Mouse (Mus musculus) right cerebral cortex, postnatal 4 days (tissue): Measurements from ENCODE around the gene Slc9b2.
A peak's percentile ranks its signal among the peaks of the same experiment; 100 is the strongest.

Experiments
- DNase-seq: peaks from one replicate; pipeline ENCODE4 v3.0.0-alpha.2; 2022

Slc9b2 gene

GRCm38 (mm10) chr3:135313727-135314126, 6.2 kb downstream of the Slc9b2 start:
- no peak for DNase-seq

GRCm38 (mm10) chr3:135314811-135315210, 7.3 kb downstream of the Slc9b2 start:
- DNase-seq = no peak

GRCm38 (mm10) chr3:135315720-135316425, 8.4 kb downstream of the Slc9b2 start:
- DNase-seq = no peak

DNA sequence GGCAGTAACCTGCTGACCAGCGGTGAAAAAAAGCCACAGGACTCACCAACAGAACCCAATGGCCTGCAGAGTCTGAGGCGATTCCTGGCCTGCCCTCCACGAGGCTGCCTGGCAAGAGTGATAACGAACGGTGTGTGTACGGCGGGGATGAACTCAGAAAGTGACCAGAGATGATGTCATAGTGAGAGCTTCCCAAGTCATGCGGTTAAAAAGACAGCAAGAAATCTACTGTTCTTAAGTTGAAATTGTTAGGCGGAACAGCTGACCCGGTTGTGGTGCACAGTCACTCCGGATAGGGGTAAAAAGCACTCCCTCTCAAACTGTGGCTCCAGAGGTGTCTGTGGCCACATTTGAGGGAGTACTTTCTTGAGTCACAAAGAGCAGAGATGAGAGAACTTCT, 10.8 kb downstream of the Slc9b2 start:
- DNase-seq = no peak

- DNase-seq = no peak
Measured at GRCm38 (mm10) chr3:135324354-135324753, 16.9 kb downstream of the Slc9b2 start.

GRCm38 (mm10) chr3:135327176-135327575, 19.7 kb downstream of the Slc9b2 start:
- no peak for DNase-seq

- no peak for DNase-seq
Measured at GRCm38 (mm10) chr3:135327601-135328000, 20.1 kb downstream of the Slc9b2 start.

DNA sequence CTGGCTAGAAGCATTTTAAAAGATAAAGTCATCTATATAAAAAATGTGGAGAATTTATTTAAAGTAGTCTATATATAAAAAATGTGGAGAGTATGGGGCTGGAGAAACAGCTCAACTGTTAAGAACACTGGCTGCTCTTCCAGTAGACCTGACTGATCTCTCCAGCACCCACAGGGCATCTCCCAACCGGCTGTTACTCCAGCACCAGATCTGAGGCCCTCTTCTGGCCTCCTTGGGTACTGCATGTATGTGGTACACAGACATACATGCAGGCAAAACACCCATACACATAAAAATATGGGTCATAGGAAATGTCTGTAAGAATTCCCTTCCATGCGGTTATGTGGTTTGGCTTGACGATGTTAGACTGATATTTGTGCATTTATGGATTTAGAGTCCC, 21.1 kb downstream of the Slc9b2 start:
- peak; percentile 42 for DNase-seq

DNA sequence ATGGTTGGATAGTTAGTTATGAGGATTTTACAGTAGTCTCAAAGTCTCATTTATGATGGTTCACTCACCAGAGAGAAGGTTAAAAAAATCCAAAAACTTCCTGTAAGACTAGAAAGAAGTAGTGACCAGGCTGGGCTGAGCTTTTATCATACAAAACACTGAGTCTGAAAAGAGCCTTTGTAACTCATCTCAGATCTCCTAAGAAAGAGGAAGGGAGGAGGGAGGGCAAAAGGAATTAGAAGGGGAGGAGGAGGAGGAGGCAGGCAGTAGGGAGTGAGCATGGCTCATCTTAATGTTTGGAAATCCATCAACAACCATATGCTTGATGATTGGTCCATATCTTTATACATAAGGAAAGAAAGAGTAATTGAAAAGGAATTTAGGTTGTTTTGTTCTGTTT, 25.2 kb downstream of the Slc9b2 start:
- no peak for DNase-seq

- no peak for DNase-seq
Measured at GRCm38 (mm10) chr3:135333763-135334162, 26.3 kb downstream of the Slc9b2 start.

GRCm38 (mm10) chr3:135347739-135348264, 40.3 kb downstream of the Slc9b2 start, which contains the start of gene Slc9b1:
TSS of gene Slc9b1 (plus strand) at chr3:135348029.
- DNase-seq = no peak

DNA sequence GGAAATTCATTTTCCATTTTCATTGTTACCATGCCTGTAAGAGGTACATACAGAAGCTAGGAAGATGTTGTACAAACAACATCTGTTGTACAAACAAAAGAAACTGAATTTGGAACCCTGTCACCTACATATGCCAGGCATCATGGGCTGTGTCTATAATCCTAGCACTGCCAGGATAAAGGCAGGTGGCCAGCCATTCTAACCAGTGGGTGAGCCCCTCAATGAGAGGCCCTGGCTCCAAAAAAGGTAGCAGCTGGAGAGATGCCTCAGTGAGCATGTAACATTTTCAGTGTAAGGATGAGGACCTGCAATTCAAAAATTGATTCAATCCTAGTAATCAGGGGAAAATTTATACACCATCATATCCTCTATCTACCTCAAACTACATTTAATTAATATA, 41.5 kb downstream of the Slc9b2 start:
- DNase-seq = no peak

DNA sequence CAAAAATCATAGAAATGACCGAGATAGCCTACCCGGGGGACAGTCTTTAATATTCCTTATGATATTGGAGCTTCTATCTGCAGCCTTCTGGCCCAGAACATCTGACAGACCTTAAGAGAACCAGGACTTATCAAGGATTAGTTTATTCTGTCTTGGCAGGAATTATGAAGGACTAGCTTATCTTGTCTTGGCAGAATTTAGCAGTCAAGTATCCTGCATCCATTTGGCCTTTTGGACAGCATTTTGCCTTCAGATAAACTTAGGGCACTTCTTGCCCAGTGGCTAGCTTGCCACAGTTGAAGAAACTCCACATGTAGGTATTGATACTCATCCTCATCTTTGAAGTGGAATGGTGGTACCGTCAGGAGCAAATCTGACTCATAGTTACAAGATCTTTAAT, 44.4 kb downstream of the Slc9b2 start:
- DNase-seq = no peak

GRCm38 (mm10) chr3:135357394-135357793, 49.9 kb downstream of the Slc9b2 start:
- no peak for DNase-seq

GRCm38 (mm10) chr3:135375836-135376235, 68.3 kb downstream of the Slc9b2 start:
- no peak for DNase-seq

DNA sequence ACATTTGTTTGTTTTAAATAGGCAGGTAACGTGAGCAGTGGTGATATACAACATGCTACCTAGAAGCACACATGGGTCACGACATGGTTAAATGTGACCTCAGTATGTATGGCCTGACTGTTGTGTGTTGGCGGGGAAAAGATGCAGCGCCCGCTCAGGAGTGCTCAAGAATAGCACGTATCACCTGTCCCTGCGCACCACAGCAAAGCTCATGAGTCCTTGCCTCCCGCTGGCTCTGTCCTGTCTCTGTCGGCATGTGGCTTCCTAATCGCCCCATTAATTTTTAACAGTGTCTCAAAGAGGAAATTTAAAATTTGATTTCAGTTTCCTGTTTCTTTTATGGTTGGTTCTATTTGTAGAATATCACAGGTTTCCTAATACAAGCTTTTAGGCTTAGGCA, 69.9 kb downstream of the Slc9b2 start:
- DNase-seq = no peak

GRCm38 (mm10) chr3:135379868-135380267, 72.4 kb downstream of the Slc9b2 start:
- no peak for DNase-seq

DNA sequence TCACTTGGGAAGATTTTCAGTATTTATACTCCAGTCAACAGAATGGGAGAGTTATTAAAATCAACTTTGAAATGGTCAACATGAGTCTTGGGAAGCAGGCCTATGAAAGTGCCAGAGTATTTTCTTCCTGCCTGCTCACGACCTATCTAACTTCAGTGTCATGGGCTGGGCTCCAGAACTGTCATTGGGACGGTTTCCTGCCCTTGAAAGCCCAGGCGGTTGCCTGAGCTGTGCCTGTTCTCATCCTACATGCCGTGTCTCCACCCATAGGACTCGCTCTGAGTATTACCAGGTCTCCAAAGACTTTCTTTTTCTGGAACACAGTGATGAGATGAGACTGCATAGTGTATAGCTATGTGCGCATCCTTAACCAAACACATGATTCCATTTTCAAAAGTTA, 85.7 kb downstream of the Slc9b2 start:
- DNase-seq = no peak
